Mouse (Mus musculus) G1E-ER4 (cell line): ENCODE results near the gene Tnnt3. TPM values are rescaled to one million over a fixed set of nuclear protein-coding genes. Genes with fewer than 3 reads are reported as not detected.

Source experiments
- GATA1 ChIP-seq: IDR thresholded peaks from one replicate; pipeline ENCODE4 v1.8.0; 2012; ENCODE audit warnings: low read length, inconsistent platforms
- polyA plus RNA-seq: library from polyadenylated mRNA; stranded (reverse); fragments of >175 nt; gene quantifications from 2 replicates; pipeline ENCODE4 v1.2.3, GENCODE M21; 2012

Tnnt3 gene
- polyA plus RNA-seq, 1 experiment = not detected

- TF ChIP-seq GATA1 = no peak
Measured at GRCm38 (mm10) chr7:142471884-142472570, 26.6 kb upstream of the Tnnt3 start.

- no peak for TF ChIP-seq GATA1
Measured at GRCm38 (mm10) chr7:142472936-142473335, 25.7 kb upstream of the Tnnt3 start.

GRCm38 (mm10) chr7:142473476-142473875 lies 25.2 kb upstream of the Tnnt3 start:
- no peak for TF ChIP-seq GATA1

GRCm38 (mm10) chr7:142474799-142475198 lies 23.8 kb upstream of the Tnnt3 start:
- no peak for TF ChIP-seq GATA1

- TF ChIP-seq GATA1 = no peak
Measured at GRCm38 (mm10) chr7:142475641-142476040, 23.0 kb upstream of the Tnnt3 start.

- TF ChIP-seq GATA1 = no peak
Measured at GRCm38 (mm10) chr7:142476271-142476670, 22.4 kb upstream of the Tnnt3 start.

GRCm38 (mm10) chr7:142476795-142477452 lies 21.7 kb upstream of the Tnnt3 start:
- no peak for TF ChIP-seq GATA1

- no peak for TF ChIP-seq GATA1
Measured at GRCm38 (mm10) chr7:142478001-142478400, 20.6 kb upstream of the Tnnt3 start.

- TF ChIP-seq GATA1 = no peak
Measured at GRCm38 (mm10) chr7:142478574-142478973, 20.1 kb upstream of the Tnnt3 start.

- TF ChIP-seq GATA1 = no peak
Measured at GRCm38 (mm10) chr7:142479307-142479706, 19.3 kb upstream of the Tnnt3 start.

GRCm38 (mm10) chr7:142479886-142480285 lies 18.8 kb upstream of the Tnnt3 start:
- TF ChIP-seq GATA1 = no peak

GRCm38 (mm10) chr7:142480661-142481060 lies 18.0 kb upstream of the Tnnt3 start:
- no peak for TF ChIP-seq GATA1

- TF ChIP-seq GATA1 = no peak
Measured at GRCm38 (mm10) chr7:142481186-142481567, 17.5 kb upstream of the Tnnt3 start.

- TF ChIP-seq GATA1 = no peak
Measured at GRCm38 (mm10) chr7:142481568-142482255, 16.9 kb upstream of the Tnnt3 start.

- no peak for TF ChIP-seq GATA1
Measured at GRCm38 (mm10) chr7:142482256-142482609, 16.4 kb upstream of the Tnnt3 start.

- TF ChIP-seq GATA1 = no peak
Measured at GRCm38 (mm10) chr7:142483136-142483535, 15.5 kb upstream of the Tnnt3 start.

- no peak for TF ChIP-seq GATA1
Measured at GRCm38 (mm10) chr7:142484780-142485179, 13.9 kb upstream of the Tnnt3 start.
